Mouse (Mus musculus): ENCODE measurements around the gene Fbxl18. TPM values are rescaled to one million over a fixed set of nuclear protein-coding genes. Genes with fewer than 3 reads are reported as not detected.

Gene Fbxl18
- polyA plus RNA-seq, 2 experiments = 10.2 to 12.5 TPM

- peaks cover 6% of the 10 kb centered on the region; the same call in 1 of the 2 replicates for H3K4me1 ChIP-seq (ENCODE audit: control insufficient read depth, insufficient read depth, low read length)
- H3K4me3 ChIP-seq (replicated peaks; ENCODE audit: low read length) = peak overlapping the region; percentile 10; the same call in 1 of the 2 replicates
- 23% methylated on average over 13 of the region's 13 CpGs for WGBS
- ATAC-seq (ENCODE audit: low FRiP score, low read depth) (peak; percentile 34), DNase-seq (ENCODE audit: low spot score) (peak; percentile 79)
- peak overlapping the region; percentile 47 for H3K4me2 ChIP-seq (replicated peaks; ENCODE audit: low read depth, low read length, severe bottlenecking)
- no peaks in the 10 kb centered on the region for H3K27me3 ChIP-seq (ENCODE audit: control insufficient read depth, insufficient read depth, low read length)
- H3K9me3 ChIP-seq (ENCODE audit: control insufficient read depth, low read length) = no peaks in the 10 kb centered on the region
- TF ChIP-seq POLR2A (IDR thresholded peaks at IDR 0.05; ENCODE audit: borderline replicate concordance, extremely low read depth, insufficient read depth, insufficient read length) = no peak
- peak overlapping the region; percentile 50 for H3K9ac ChIP-seq (ENCODE audit: low read depth, low read length, severe bottlenecking)
- H3K36me3 ChIP-seq (ENCODE audit: control insufficient read depth, insufficient read depth, low read length) = no peaks in the 10 kb centered on the region
- 0 out of 2 replicates have a peak overlapping the region, but pooled peaks have one; percentile 43 for H3K27ac ChIP-seq (replicated peaks; ENCODE audit: low read depth, low read length)
Measured at GRCm38 (mm10) chr5:142935642-142936335, 40.6 kb upstream of the Fbxl18 start.

GRCm38 (mm10) chr5:142932731-142933130 is 37.5 kb upstream of the Fbxl18 start:
- DNase-seq (ENCODE audit: low spot score) = no peak
- Histone ChIP-seq H3K9ac (ENCODE audit: low read depth, low read length, severe bottlenecking) (no peak overlapping the region), H3K36me3 (ENCODE audit: control insufficient read depth, insufficient read depth, low read length) (no peaks in the 10 kb centered on the region), H3K27me3 (ENCODE audit: control insufficient read depth, insufficient read depth, low read length) (no peaks in the 10 kb centered on the region), H3K4me2 (replicated peaks; ENCODE audit: low read depth, low read length, severe bottlenecking) (no peak overlapping the region), H3K27ac (replicated peaks; ENCODE audit: low read depth, low read length) (no peak overlapping the region), H3K4me1 (ENCODE audit: control insufficient read depth, insufficient read depth, low read length) (peaks cover 9% of the 10 kb centered on the region), H3K4me3 (replicated peaks; ENCODE audit: low read length) (no peak overlapping the region), H3K9me3 (ENCODE audit: control insufficient read depth, low read length) (no peaks in the 10 kb centered on the region)
- TF ChIP-seq POLR2A (IDR thresholded peaks at IDR 0.05; ENCODE audit: borderline replicate concordance, extremely low read depth, insufficient read depth, insufficient read length) = no peak
- WGBS = 76% methylated on average over 8 of the region's 8 CpGs
- ATAC-seq (ENCODE audit: low FRiP score, low read depth) = no peak

GRCm38 (mm10) chr5:142932084-142932685 is 37.0 kb upstream of the Fbxl18 start:
- H3K9ac ChIP-seq (ENCODE audit: low read depth, low read length, severe bottlenecking) = no peak overlapping the region
- no peak for TF ChIP-seq POLR2A (IDR thresholded peaks at IDR 0.05; ENCODE audit: borderline replicate concordance, extremely low read depth, insufficient read depth, insufficient read length)
- peak; percentile 87 for DNase-seq (ENCODE audit: low spot score)
- H3K27ac ChIP-seq (replicated peaks; ENCODE audit: low read depth, low read length) = no peak overlapping the region
- H3K4me1 ChIP-seq (ENCODE audit: control insufficient read depth, insufficient read depth, low read length) = peaks cover 9% of the 10 kb centered on the region
- H3K36me3 ChIP-seq (ENCODE audit: control insufficient read depth, insufficient read depth, low read length) = no peaks in the 10 kb centered on the region
- no peak overlapping the region for H3K4me3 ChIP-seq (replicated peaks; ENCODE audit: low read length)
- H3K4me2 ChIP-seq (replicated peaks; ENCODE audit: low read depth, low read length, severe bottlenecking) = no peak overlapping the region
- H3K27me3 ChIP-seq (ENCODE audit: control insufficient read depth, insufficient read depth, low read length) = no peaks in the 10 kb centered on the region
- 0 out of 2 replicates have a peak, but pooled peaks have one; percentile 8 for ATAC-seq (ENCODE audit: low FRiP score, low read depth)
- WGBS = 20% methylated on average over 9 of the region's 9 CpGs
- H3K9me3 ChIP-seq (ENCODE audit: control insufficient read depth, low read length) = no peaks in the 10 kb centered on the region

- TF ChIP-seq POLR2A (IDR thresholded peaks at IDR 0.05; ENCODE audit: borderline replicate concordance, extremely low read depth, insufficient read depth, insufficient read length) = no peak
- ATAC-seq (ENCODE audit: low FRiP score, low read depth) = no peak
- no peak overlapping the region for H3K27ac ChIP-seq (replicated peaks; ENCODE audit: low read depth, low read length)
Measured at GRCm38 (mm10) chr5:142931241-142931745, 36.1 kb upstream of the Fbxl18 start.

GRCm38 (mm10) chr5:142929400-142929752 is 34.2 kb upstream of the Fbxl18 start:
- Histone ChIP-seq H3K36me3 (ENCODE audit: control insufficient read depth, insufficient read depth, low read length) (no peaks in the 10 kb centered on the region), H3K27ac (replicated peaks; ENCODE audit: low read depth, low read length) (peak overlapping the region; percentile 58), H3K4me1 (ENCODE audit: control insufficient read depth, insufficient read depth, low read length) (peaks cover 6% of the 10 kb centered on the region; the same call in 1 of the 2 replicates), H3K9me3 (ENCODE audit: control insufficient read depth, low read length) (no peaks in the 10 kb centered on the region), H3K27me3 (ENCODE audit: control insufficient read depth, insufficient read depth, low read length) (no peaks in the 10 kb centered on the region), H3K4me2 (replicated peaks; ENCODE audit: low read depth, low read length, severe bottlenecking) (peak overlapping the region; percentile 58), H3K4me3 (replicated peaks; ENCODE audit: low read length) (peak overlapping the region; percentile 41), H3K9ac (ENCODE audit: low read depth, low read length, severe bottlenecking) (peak overlapping the region; percentile 60)
- WGBS = 17% methylated on average over 4 of the region's 4 CpGs
- DNase-seq (ENCODE audit: low spot score) (peak; percentile 37), ATAC-seq (ENCODE audit: low FRiP score, low read depth) (peak; percentile 28)
- no peak for TF ChIP-seq POLR2A (IDR thresholded peaks at IDR 0.05; ENCODE audit: borderline replicate concordance, extremely low read depth, insufficient read depth, insufficient read length)

More at GRCm38 (mm10) chr5:142931241-142931745, 36.1 kb upstream of the Fbxl18 start:
- DNase-seq (ENCODE audit: low spot score) = no peak
- Histone ChIP-seq H3K4me1 (ENCODE audit: control insufficient read depth, insufficient read depth, low read length) (peaks cover 9% of the 10 kb centered on the region), H3K4me3 (replicated peaks; ENCODE audit: low read length) (no peak overlapping the region), H3K9me3 (ENCODE audit: control insufficient read depth, low read length) (no peaks in the 10 kb centered on the region), H3K4me2 (replicated peaks; ENCODE audit: low read depth, low read length, severe bottlenecking) (no peak overlapping the region), H3K9ac (ENCODE audit: low read depth, low read length, severe bottlenecking) (no peak overlapping the region), H3K36me3 (ENCODE audit: control insufficient read depth, insufficient read depth, low read length) (no peaks in the 10 kb centered on the region), H3K27me3 (ENCODE audit: control insufficient read depth, insufficient read depth, low read length) (no peaks in the 10 kb centered on the region)
- 84% methylated on average over 9 of the region's 9 CpGs for WGBS

All from limb, embryonic 14.5 days (tissue).